In the genomic region with DNA sequence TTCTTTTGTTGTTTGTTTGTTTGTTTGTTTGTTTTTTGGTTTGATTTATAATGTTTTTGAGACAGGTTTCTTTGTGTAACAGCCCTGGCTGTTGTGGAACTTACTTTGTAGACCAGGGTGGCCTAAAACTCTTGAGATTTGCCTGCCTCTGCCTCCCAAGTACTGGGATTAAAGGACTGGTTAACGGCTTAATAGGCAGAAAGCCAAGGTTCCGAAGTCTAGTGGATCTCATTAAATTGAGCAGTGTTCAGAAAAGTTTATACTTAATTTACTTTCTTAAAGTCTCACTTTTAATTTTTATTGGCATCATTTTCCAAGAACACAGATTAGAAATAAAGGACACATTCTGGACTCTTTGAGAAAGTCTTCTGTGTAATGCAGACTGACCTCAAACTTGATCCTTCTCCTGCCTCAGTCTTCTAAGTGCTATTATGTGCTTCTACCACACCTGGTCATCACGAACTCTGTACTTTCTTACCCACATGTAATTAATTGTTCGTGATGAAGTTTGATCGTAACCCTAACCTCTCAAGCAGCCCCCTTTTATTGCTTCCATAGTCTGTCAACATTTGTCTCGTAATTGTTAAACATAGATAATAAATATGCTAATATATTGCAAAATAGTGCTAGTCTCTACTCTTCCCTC, we compare ENCODE assay signal across 24 mouse cellular contexts.
"Had no signal": no experiment of that assay in that cellular context is flagged by ENCODE, and none has a peak within 500 bp of the region (broad histone marks: within the 10 kb centered on the region; RNA-seq: fewer than 3 reads in every experiment).

No protein-coding gene starts in this region.

- DNase-seq: kidney, postnatal 10 days; kidney, postnatal 4 days; layer of hippocampus, adult 9-11 months; lung, adult 18-20 months; lung, postnatal 10 days; lung, postnatal 36 days; retina, postnatal 1 day; right cerebral cortex, postnatal 25 days; thymus, adult 2 months; thymus, postnatal 14 days; thymus, postnatal 4 days had no signal

- H3K9me3 ChIP-seq: limb, embryonic 10.5 days; limb, embryonic 13.5 days; lung, embryonic 15.5 days; megakaryocyte, embryonic 14.5 days; midbrain, embryonic 10.5 days; midbrain, embryonic 13.5 days; neural tube, embryonic 13.5 days had no signal

- ATAC-seq: hindbrain, postnatal 0 days; inflammation-experienced regulatory T-cells, adult 6 months; midbrain, embryonic 13.5 days; midbrain, embryonic 16.5 days had no signal

- H3K4me2 ChIP-seq: limb, embryonic 13.5 days; lung, embryonic 15.5 days; midbrain, embryonic 13.5 days; neural tube, embryonic 13.5 days had no signal

- H3K9ac ChIP-seq: limb, embryonic 13.5 days; liver, embryonic 14.5 days; lung, embryonic 15.5 days; midbrain, embryonic 13.5 days; neural tube, embryonic 13.5 days had no signal

- H3K4me3 ChIP-seq: limb, embryonic 10.5 days; limb, embryonic 13.5 days; lung, embryonic 15.5 days; megakaryocyte, embryonic 14.5 days; midbrain, embryonic 10.5 days; midbrain, embryonic 13.5 days; myocyte; neural tube, embryonic 13.5 days had no signal

- H3K36me3 ChIP-seq: limb, embryonic 10.5 days; limb, embryonic 13.5 days; lung, embryonic 15.5 days; midbrain, embryonic 13.5 days; neural tube, embryonic 13.5 days had no signal

- H3K27ac ChIP-seq: hindbrain, postnatal 0 days; limb, embryonic 10.5 days; limb, embryonic 13.5 days; liver, embryonic 14.5 days; lung, embryonic 15.5 days; midbrain, embryonic 10.5 days; midbrain, embryonic 13.5 days; neural tube, embryonic 13.5 days; stomach, postnatal 0 days had no signal

- H3K27me3 ChIP-seq: limb, embryonic 13.5 days; lung, embryonic 15.5 days; megakaryocyte, embryonic 14.5 days; midbrain, embryonic 13.5 days; neural tube, embryonic 13.5 days had no signal
